In the genomic region with DNA sequence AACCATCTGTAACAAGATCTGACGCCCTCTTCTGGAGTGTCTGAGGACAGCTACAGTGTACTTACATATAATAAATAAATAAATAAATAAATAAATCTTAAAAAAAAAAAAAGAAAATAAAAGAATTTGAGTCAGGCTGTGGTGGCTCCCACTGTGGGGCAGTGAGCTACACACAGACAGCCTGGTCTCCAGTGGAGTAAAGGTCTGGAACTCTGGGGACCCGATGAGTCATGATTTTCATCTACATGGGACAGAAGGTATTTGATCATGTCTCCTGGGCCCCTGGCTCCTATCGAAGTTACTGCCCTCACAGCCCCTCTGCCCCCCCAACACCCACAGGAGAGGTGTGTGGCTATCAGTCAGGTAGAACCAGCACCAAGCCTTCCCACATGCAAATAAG, we compare ENCODE assay signal across 13 mouse cellular contexts. TPM values are rescaled to one million over a fixed set of nuclear protein-coding genes. Genes with fewer than 3 reads are reported as not detected.
A peak's percentile ranks its signal among the peaks of the same experiment; 100 is the strongest.
DNase-seq lines count a peak whose midpoint lies in the region; ATAC-seq and TF ChIP-seq lines count a peak whose summit lies in the region.
"Had no signal": no experiment of that assay in that cellular context is flagged by ENCODE, and none has a peak within 500 bp of the region (broad histone marks: within the 10 kb centered on the region; RNA-seq: fewer than 3 reads in every experiment).

No protein-coding gene starts in this region.

- H3K36me3 ChIP-seq in forebrain, embryonic 11.5 days (ENCODE audit: control insufficient read depth, insufficient read depth, low read length) = no peaks in the 10 kb centered on the region
- H3K36me3 ChIP-seq in forebrain, embryonic 14.5 days (ENCODE audit: control insufficient read depth, insufficient read depth, low read length) = no peaks in the 10 kb centered on the region
- no peaks in the 10 kb centered on the region for H3K36me3 ChIP-seq in kidney, embryonic 15.5 days
- H3K36me3 ChIP-seq in stomach, embryonic 14.5 days (ENCODE audit: control insufficient read depth, insufficient read depth, low read length) = no peaks in the 10 kb centered on the region
- no peaks in the 10 kb centered on the region for H3K36me3 ChIP-seq in stomach, postnatal 0 days (ENCODE audit: control insufficient read depth, insufficient read depth, low read length)
- H3K36me3 ChIP-seq: hindbrain, embryonic 13.5 days had no signal

- 84% methylated on average over 2 of the region's 3 CpGs for WGBS in forebrain, embryonic 11.5 days
- 86% methylated on average over 2 of the region's 3 CpGs for WGBS in forebrain, embryonic 14.5 days
- WGBS in kidney, embryonic 15.5 days = 65% methylated on average over 2 of the region's 3 CpGs
- WGBS in stomach, embryonic 14.5 days = 68% methylated on average over 2 of the region's 3 CpGs
- WGBS in stomach, postnatal 0 days = 54% methylated on average over 2 of the region's 3 CpGs

- H3K4me1 ChIP-seq in forebrain, embryonic 11.5 days (replicated peaks; ENCODE audit: control insufficient read depth, insufficient read depth, low read length) = no peaks in the 10 kb centered on the region
- no peaks in the 10 kb centered on the region for H3K4me1 ChIP-seq in forebrain, embryonic 14.5 days (ENCODE audit: control insufficient read depth, insufficient read depth, low read length)
- H3K4me1 ChIP-seq in kidney, embryonic 15.5 days = peaks cover 9% of the 10 kb centered on the region
- no peaks in the 10 kb centered on the region; the same call in 1 of the 2 replicates for H3K4me1 ChIP-seq in stomach, embryonic 14.5 days (ENCODE audit: control insufficient read depth, insufficient read depth, low read length)
- no peaks in the 10 kb centered on the region for H3K4me1 ChIP-seq in stomach, postnatal 0 days (replicated peaks; ENCODE audit: control insufficient read depth, insufficient read depth)

- H3K4me2 ChIP-seq in forebrain, embryonic 11.5 days (ENCODE audit: low read depth, low read length, severe bottlenecking) = peak overlapping the region; percentile 21; the same call in 1 of the 2 replicates
- H3K4me2 ChIP-seq in forebrain, embryonic 14.5 days (ENCODE audit: low read length) = no peak overlapping the region
- H3K4me2 ChIP-seq in kidney, embryonic 15.5 days = peak overlapping the region; percentile 54
- H3K4me2 ChIP-seq in stomach, embryonic 14.5 days (replicated peaks; ENCODE audit: low read depth, low read length) = peak overlapping the region; percentile 26; the same call in 1 of the 2 replicates
- H3K4me2 ChIP-seq in stomach, postnatal 0 days (replicated peaks; ENCODE audit: low read depth) = no peak overlapping the region

- no peak overlapping the region for H3K9ac ChIP-seq in forebrain, embryonic 11.5 days (ENCODE audit: low read length)
- H3K9ac ChIP-seq in forebrain, embryonic 14.5 days (ENCODE audit: low read length) = no peak overlapping the region
- peak overlapping the region; percentile 25; the same call in 1 of the 2 replicates for H3K9ac ChIP-seq in kidney, embryonic 15.5 days
- no peak overlapping the region for H3K9ac ChIP-seq in stomach, embryonic 14.5 days (replicated peaks; ENCODE audit: low read depth, low read length)
- no peak overlapping the region for H3K9ac ChIP-seq in stomach, postnatal 0 days (ENCODE audit: low read length)

- H3K4me3 ChIP-seq in forebrain, embryonic 11.5 days (ENCODE audit: low read depth, low read length) = no peak overlapping the region
- no peak overlapping the region for H3K4me3 ChIP-seq in forebrain, embryonic 14.5 days (ENCODE audit: low read depth, low read length)
- peak overlapping the region; percentile 18; the same call in 1 of the 2 replicates for H3K4me3 ChIP-seq in kidney, embryonic 15.5 days (replicated peaks)
- no peak overlapping the region for H3K4me3 ChIP-seq in stomach, embryonic 14.5 days (ENCODE audit: low read depth, low read length)
- no peak overlapping the region for H3K4me3 ChIP-seq in stomach, postnatal 0 days (ENCODE audit: low read depth, low read length)
- H3K4me3 ChIP-seq: erythroblast, embryonic 14.5 days; hindbrain, embryonic 13.5 days had no signal

- no peak for ATAC-seq in forebrain, embryonic 11.5 days (replicated peaks; ENCODE audit: low FRiP score)
- ATAC-seq in forebrain, embryonic 14.5 days = no peak
- no peak for ATAC-seq in kidney, embryonic 15.5 days (replicated peaks; ENCODE audit: low FRiP score)
- ATAC-seq in stomach, embryonic 14.5 days (ENCODE audit: insufficient number of reproducible peaks, insufficient read depth, low FRiP score, low read depth) = no peak
- no peak for ATAC-seq in stomach, postnatal 0 days (ENCODE audit: low FRiP score, low TSS enrichment)
- ATAC-seq: activated CD4-positive, CD25-positive, alpha-beta regulatory T cell, adult 4 months had no signal

- DNase-seq in forebrain, embryonic 11.5 days (ENCODE audit: low spot score) = no peak
- DNase-seq in forebrain, embryonic 14.5 days (ENCODE audit: low spot score) = no peak
- no peak for DNase-seq in kidney, postnatal 10 days
- DNase-seq in stomach, postnatal 0 days (ENCODE audit: low spot score) = no peak
- no peak for DNase-seq in adrenal gland, postnatal 36 days
- no peak for DNase-seq in spleen, postnatal 4 days (ENCODE audit: low spot score in 2 of 2)
- DNase-seq: cerebellum, adult 9-10 months; lung, postnatal 4 days had no signal

- no peaks in the 10 kb centered on the region for H3K9me3 ChIP-seq in forebrain, embryonic 11.5 days (ENCODE audit: control insufficient read depth, low read length)
- H3K9me3 ChIP-seq in forebrain, embryonic 14.5 days (replicated peaks; ENCODE audit: control insufficient read depth, low read length) = no peaks in the 10 kb centered on the region
- no peaks in the 10 kb centered on the region for H3K9me3 ChIP-seq in kidney, embryonic 15.5 days (replicated peaks)
- no peaks in the 10 kb centered on the region for H3K9me3 ChIP-seq in stomach, embryonic 14.5 days (ENCODE audit: control insufficient read depth, low read depth, low read length)
- no peaks in the 10 kb centered on the region for H3K9me3 ChIP-seq in stomach, postnatal 0 days (ENCODE audit: control insufficient read depth, low read length)
- H3K9me3 ChIP-seq: hindbrain, embryonic 13.5 days had no signal

- H3K27ac ChIP-seq in forebrain, embryonic 11.5 days (ENCODE audit: low read depth, low read length) = no peak overlapping the region
- no peak overlapping the region for H3K27ac ChIP-seq in forebrain, embryonic 14.5 days (ENCODE audit: low read depth, low read length)
- peak overlapping the region; percentile 77 for H3K27ac ChIP-seq in kidney, embryonic 15.5 days
- no peak overlapping the region for H3K27ac ChIP-seq in stomach, embryonic 14.5 days (ENCODE audit: low read length)
- no peak overlapping the region for H3K27ac ChIP-seq in stomach, postnatal 0 days (replicated peaks)
- H3K27ac ChIP-seq: hindbrain, embryonic 13.5 days had no signal

- no peak for TF ChIP-seq CTCF in stomach, postnatal 0 days (IDR thresholded peaks at IDR 0.05; ENCODE audit: low read depth)

- H3K27me3 ChIP-seq in forebrain, embryonic 11.5 days (ENCODE audit: control insufficient read depth, insufficient read depth, low read length) = no peaks in the 10 kb centered on the region
- no peaks in the 10 kb centered on the region for H3K27me3 ChIP-seq in forebrain, embryonic 14.5 days (replicated peaks; ENCODE audit: control insufficient read depth, insufficient read depth, low read length)
- no peaks in the 10 kb centered on the region for H3K27me3 ChIP-seq in kidney, embryonic 15.5 days
- H3K27me3 ChIP-seq in stomach, embryonic 14.5 days (ENCODE audit: control insufficient read depth, insufficient read depth, low read length) = no peaks in the 10 kb centered on the region
- H3K27me3 ChIP-seq in stomach, postnatal 0 days (ENCODE audit: control insufficient read depth, insufficient read depth, low read length) = no peaks in the 10 kb centered on the region

- no peak for TF ChIP-seq EP300 in stomach, postnatal 0 days (optimal IDR thresholded peaks at IDR 0.05)

RNA-seq across cellular contexts. Expression of gene Zfp629, which starts 36.0 kb away (rescaled TPM):
- polyA plus RNA-seq in forebrain, embryonic 11.5 days (2014; fragmentation: Nextera tagmentation; extraction: Ambion mirVana) = 33.4 and 36.6 TPM in 2 replicates
- polyA plus RNA-seq in forebrain, embryonic 14.5 days (2014; fragmentation: Nextera tagmentation; extraction: Ambion mirVana) = 20.8 and 24.2 TPM in 2 replicates
- polyA plus RNA-seq in kidney, embryonic 15.5 days (2015; fragmentation: Nextera tagmentation; extraction: Ambion mirVana) = 17.2 and 18.9 TPM in 2 replicates
- 16.0 and 17.2 TPM in 2 replicates for polyA plus RNA-seq in stomach, embryonic 14.5 days (2014; fragmentation: Nextera tagmentation; extraction: Ambion mirVana)
- polyA plus RNA-seq in stomach, postnatal 0 days (2015; fragmentation: Nextera tagmentation; extraction: Ambion mirVana) = 3.6 and 3.7 TPM in 2 replicates
- 10 to 100 TPM; 19.7 to 20.6 TPM for total RNA-seq in adrenal gland, postnatal 36 days (2021)

RNA-seq across cellular contexts. Expression of gene Bcl7c, which starts 57.1 kb away (rescaled TPM):
- 59.5 and 65.8 TPM in 2 replicates for polyA plus RNA-seq in forebrain, embryonic 11.5 days (2014; fragmentation: Nextera tagmentation; extraction: Ambion mirVana)
- polyA plus RNA-seq in forebrain, embryonic 14.5 days (2014; fragmentation: Nextera tagmentation; extraction: Ambion mirVana) = 40.8 and 45.7 TPM in 2 replicates
- polyA plus RNA-seq in kidney, embryonic 15.5 days (2015; fragmentation: Nextera tagmentation; extraction: Ambion mirVana) = 64.2 and 66.8 TPM in 2 replicates
- 57.8 and 65.2 TPM in 2 replicates for polyA plus RNA-seq in stomach, embryonic 14.5 days (2014; fragmentation: Nextera tagmentation; extraction: Ambion mirVana)
- polyA plus RNA-seq in stomach, postnatal 0 days (2015; fragmentation: Nextera tagmentation; extraction: Ambion mirVana) = 42.2 and 46.8 TPM in 2 replicates
- 100 to 1,000 TPM in 1 of 2 experiments, 10 to 100 TPM in 1; 63.6 to 103 TPM for total RNA-seq in adrenal gland, postnatal 36 days (2021)

Comparison
In these comparisons a context has a peak if more than half of its experiments do, and no peak if none do; other contexts are left out.
1. H3K4me2 ChIP-seq: peak in forebrain, embryonic 11.5 days (single experiment), kidney, embryonic 15.5 days (single experiment) and stomach, embryonic 14.5 days (single experiment); none in forebrain, embryonic 14.5 days (single experiment) and stomach, postnatal 0 days (single experiment).